Mouse (Mus musculus) neural tube, embryonic 11.5 days (tissue): Measurements from ENCODE around the gene Bmp10. TPM values are rescaled to one million over a fixed set of nuclear protein-coding genes. Genes with fewer than 3 reads are reported as not detected.

Experiments
- ATAC-seq: fragments of 200-750 bp; cut with Nextera tagmentation; 2 replicates; pipeline ENCODE4 v1.8.0; 2017; ENCODE audit warnings: moderate number of reproducible peaks, mild to moderate bottlenecking, moderate TSS enrichment, moderate library complexity; ENCODE audit not compliant: insufficient read depth, low FRiP score, low TSS enrichment
- DNase-seq: peaks from one replicate; pipeline ENCODE4 v3.0.0-alpha.2; 2015; ENCODE audit warnings: low spot score
- H3K27ac ChIP-seq: fragments of 300-500 bp; sonication (generic); 2 replicates; pipeline ENCODE4 v1.5.1; 2014; ENCODE audit warnings: low read depth, mild to moderate bottlenecking, low read length
- H3K27me3 ChIP-seq: fragments of 300-500 bp; sonication (generic); 2 replicates; pipeline ENCODE4 v1.6.1; 2014; ENCODE audit warnings: mild to moderate bottlenecking, low read length, mixed read lengths; ENCODE audit not compliant: control insufficient read depth, insufficient read depth
- H3K36me3 ChIP-seq: fragments of 300-500 bp; sonication (generic); 2 replicates; pipeline ENCODE4 v1.6.1; 2014; ENCODE audit warnings: mild to moderate bottlenecking, low read length, moderate library complexity, mixed read lengths; ENCODE audit not compliant: control insufficient read depth, insufficient read depth
- H3K4me1 ChIP-seq: fragments of 300-500 bp; sonication (generic); 2 replicates; pipeline ENCODE4 v1.6.1; 2014; ENCODE audit warnings: low read length, mixed read lengths; ENCODE audit not compliant: control insufficient read depth, insufficient read depth
- H3K4me2 ChIP-seq: fragments of 300-500 bp; sonication (generic); 2 replicates; pipeline ENCODE4 v1.6.1; 2014; ENCODE audit warnings: low read depth, mild to moderate bottlenecking, moderate library complexity
- H3K4me3 ChIP-seq: fragments of 300-500 bp; sonication (generic); 2 replicates; pipeline ENCODE4 v1.5.1; 2014; ENCODE audit warnings: low read depth, low read length
- H3K9ac ChIP-seq: fragments of 300-500 bp; sonication (generic); 2 replicates; pipeline ENCODE4 v1.6.1; 2014; ENCODE audit warnings: mild to moderate bottlenecking, low read length
- H3K9me3 ChIP-seq: fragments of 300-500 bp; sonication (generic); 2 replicates; pipeline ENCODE4 v1.6.1; 2016; ENCODE audit warnings: low read length; ENCODE audit not compliant: control insufficient read depth
- WGBS: fragments of 180-500 bp; shearing (Covaris S2); extraction: QIAGEN DNeasy Blood & Tissue Kit; methylation state at CpG from one replicate; pipeline ENCODE4 v1.1.7; 2014; 5-methylcytosine and 5-hydroxymethylcytosine counted together
- polyA plus RNA-seq: library from polyadenylated mRNA; unstranded; fragments of >200 nt; fragmentation: Nextera tagmentation; extraction: Ambion mirVana; gene quantifications from 2 replicates; pipeline ENCODE4 v1.2.1, GENCODE M21; 2014

Bmp10 gene
- polyA plus RNA-seq, 1 experiment from 2014 or later = not detected

DNA sequence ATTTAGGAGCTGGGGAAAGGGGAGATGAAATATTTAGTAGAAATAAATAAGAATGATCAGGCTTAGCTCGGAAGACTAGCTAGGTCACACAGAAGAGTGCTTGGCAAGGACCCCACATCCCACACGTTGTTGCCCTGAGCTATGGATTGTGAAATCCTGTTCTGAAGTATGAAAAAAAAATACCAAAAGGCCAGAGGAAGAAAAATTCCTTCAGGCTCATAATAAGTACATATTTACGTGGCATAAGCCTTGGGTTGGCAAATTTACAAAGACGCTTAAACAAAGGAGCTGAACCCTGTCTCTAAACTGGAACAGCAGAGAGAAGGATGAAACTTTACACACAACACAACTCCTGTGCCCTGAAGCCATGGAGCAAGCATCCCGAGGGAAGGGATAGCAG lies 56.0 kb downstream of the Bmp10 start:
- Histone ChIP-seq H3K27me3 (no peaks in the 10 kb centered on the region), H3K9me3 (no peaks in the 10 kb centered on the region), H3K4me2 (no peak overlapping the region), H3K4me1 (peaks cover 5% of the 10 kb centered on the region; the same call in 1 of the 2 replicates), H3K9ac (no peak overlapping the region), H3K4me3 (no peak overlapping the region), H3K36me3 (no peaks in the 10 kb centered on the region), H3K27ac (no peak overlapping the region)
- 82% methylated on average over 5 of the region's 5 CpGs for WGBS
- no peak for ATAC-seq
- DNase-seq = no peak

Other genes with a start within 250 kb of the Bmp10 start
- 6.0 and 8.7 TPM in 2 replicates for gene Antxr1, start 93.2 kb upstream of the Bmp10 start, polyA plus RNA-seq
- gene Gkn1, start 78.1 kb upstream of the Bmp10 start, polyA plus RNA-seq = not detected in 2 replicates
- gene Gkn2, start 55.6 kb upstream of the Bmp10 start, polyA plus RNA-seq = not detected in 2 replicates
- 0.39 TPM in 1 of 2 replicates, not detected in the other for gene Gkn3, start 40.1 kb upstream of the Bmp10 start, polyA plus RNA-seq
- gene Arhgap25, start 104.3 kb downstream of the Bmp10 start, polyA plus RNA-seq = 2.5 and 3.4 TPM in 2 replicates
- 3.4 and 3.6 TPM in 2 replicates for gene Prokr1, start 161.7 kb downstream of the Bmp10 start, polyA plus RNA-seq
- 14.9 and 15.4 TPM in 2 replicates for gene Aplf, start 243.2 kb downstream of the Bmp10 start, polyA plus RNA-seq